Mouse (Mus musculus) cerebellum, postnatal 36 days (tissue): ENCODE data around the gene Reep3.

Source experiments
- DNase-seq, 2 experiments: peaks; one replicate each; pipeline ENCODE4 v3.0.0; 2021 to 2022; ENCODE audit warnings: mixed read lengths in 2 of 2

Reep3 gene

GRCm38 (mm10) chr10:67049621-67050020, 47.1 kb downstream of the Reep3 start:
- no peak for DNase-seq

- no peak for DNase-seq
These were observed 47.7 kb downstream of the Reep3 start for GRCm38 (mm10) chr10:67048871-67049615.

GRCm38 (mm10) chr10:67047712-67048645, 48.8 kb downstream of the Reep3 start:
- DNase-seq = no peak

GRCm38 (mm10) chr10:67045192-67045899, 51.4 kb downstream of the Reep3 start:
- DNase-seq = no peak

GRCm38 (mm10) chr10:67044346-67044745, 52.4 kb downstream of the Reep3 start:
- DNase-seq = no peak

GRCm38 (mm10) chr10:67043236-67043635, 53.5 kb downstream of the Reep3 start:
- DNase-seq = no peak

- no peak for DNase-seq
These were observed 56.3 kb downstream of the Reep3 start for GRCm38 (mm10) chr10:67040410-67040809.

- DNase-seq = no peak
These were observed 57.7 kb downstream of the Reep3 start for GRCm38 (mm10) chr10:67039001-67039400.

- DNase-seq = no peak
These were observed 60.2 kb downstream of the Reep3 start for GRCm38 (mm10) chr10:67036542-67036941.

GRCm38 (mm10) chr10:67036141-67036540, 60.6 kb downstream of the Reep3 start:
- DNase-seq = no peak

GRCm38 (mm10) chr10:67031186-67031585, 65.6 kb downstream of the Reep3 start:
- DNase-seq = no peak

GRCm38 (mm10) chr10:67029297-67029696, 67.4 kb downstream of the Reep3 start:
- DNase-seq = peak in 1 of 2 experiments; percentile 38

- no peak for DNase-seq
These were observed 70.4 kb downstream of the Reep3 start for GRCm38 (mm10) chr10:67026375-67026774.

GRCm38 (mm10) chr10:67025573-67026236, 71.0 kb downstream of the Reep3 start:
- peak; percentile 87 to 91 for DNase-seq

- peak; percentile 75 to 81 for DNase-seq
These were observed 72.4 kb downstream of the Reep3 start for GRCm38 (mm10) chr10:67024391-67024790.

- DNase-seq = no peak
These were observed 73.7 kb downstream of the Reep3 start for GRCm38 (mm10) chr10:67023092-67023491.

GRCm38 (mm10) chr10:67021494-67021893, 75.3 kb downstream of the Reep3 start:
- no peak for DNase-seq

- no peak for DNase-seq
These were observed 77.9 kb downstream of the Reep3 start for GRCm38 (mm10) chr10:67018875-67019274.

GRCm38 (mm10) chr10:67017891-67018290, 78.9 kb downstream of the Reep3 start:
- DNase-seq = no peak

- DNase-seq = no peak
These were observed 79.4 kb downstream of the Reep3 start for GRCm38 (mm10) chr10:67017315-67017714.

GRCm38 (mm10) chr10:67016615-67017278, 80.0 kb downstream of the Reep3 start:
- DNase-seq = no peak

- DNase-seq = no peak
These were observed 82.0 kb downstream of the Reep3 start for GRCm38 (mm10) chr10:67014746-67015145.
